Mouse (Mus musculus) brain, embryonic 14.5 days (tissue): ENCODE results near the gene Atp1b3.

Source experiments
- CTCF ChIP-seq: fragments of 200-500 bp; IDR thresholded peaks from 2 replicates; pipeline ENCODE4 v1.5.1; 2012; ENCODE audit warnings: inconsistent platforms, mild to moderate bottlenecking, moderate library complexity, borderline replicate concordance; ENCODE audit not compliant: insufficient read depth, insufficient read length; ENCODE audit errors: extremely low read depth
- POLR2A ChIP-seq: fragments of 200-500 bp; IDR thresholded peaks from 2 replicates; pipeline ENCODE4 v1.6.1; 2012; ENCODE audit warnings: mild to moderate bottlenecking, inconsistent platforms, borderline replicate concordance; ENCODE audit not compliant: poor library complexity, insufficient read depth, insufficient read length, severe bottlenecking; ENCODE audit errors: extremely low read depth

- TF ChIP-seq CTCF = no peak
- TF ChIP-seq POLR2A = no peak
Observed at GRCm38 (mm10) chr9:96353799-96354198, 10.4 kb downstream of the Atp1b3 start.
